In genomic region chr11:69368356-69369214, GRCm38 (mm10) we compare ENCODE assay signal across 8 mouse cellular contexts. TPM values are rescaled to one million over a fixed set of nuclear protein-coding genes. Genes with fewer than 3 reads are reported as not detected.
DNase-seq lines count a peak whose midpoint lies in the region; ATAC-seq and TF ChIP-seq lines count a peak whose summit lies in the region.

No protein-coding gene starts in this region.

- peak overlapping the region; percentile 85 for H3K27ac ChIP-seq in heart, adult 2 months
- H3K27ac ChIP-seq in kidney, adult 2 months (ENCODE audit: insufficient read depth, low read depth, low read length), result peak overlapping the region; percentile 94
- peak overlapping the region; percentile 100 for H3K27ac ChIP-seq in lung, embryonic 14.5 days (ENCODE audit: low read depth)

- H3K4me2 ChIP-seq in lung, embryonic 14.5 days, result peak overlapping the region; percentile 97

- H3K9me3 ChIP-seq in lung, embryonic 14.5 days (ENCODE audit: low read depth, low read length), result no peaks in the 10 kb centered on the region

- no peaks in the 10 kb centered on the region for H3K36me3 ChIP-seq in heart, adult 2 months (ENCODE audit: control insufficient read depth, insufficient read depth, low read length)
- no peaks in the 10 kb centered on the region for H3K36me3 ChIP-seq in kidney, adult 2 months (ENCODE audit: control insufficient read depth, insufficient read depth, low read length)
- H3K36me3 ChIP-seq in lung, embryonic 14.5 days (ENCODE audit: insufficient read depth), result peaks cover 17% of the 10 kb centered on the region

- no peaks in the 10 kb centered on the region for H3K27me3 ChIP-seq in heart, adult 2 months (ENCODE audit: control insufficient read depth, insufficient read depth, low read length)
- no peaks in the 10 kb centered on the region for H3K27me3 ChIP-seq in kidney, adult 2 months (replicated peaks; ENCODE audit: control insufficient read depth, insufficient read depth, low read length)
- no peaks in the 10 kb centered on the region for H3K27me3 ChIP-seq in lung, embryonic 14.5 days (ENCODE audit: insufficient read depth, low read length)

- no peak for ATAC-seq in lung, embryonic 14.5 days (ENCODE audit: insufficient read depth)
- ATAC-seq in activated CD4-positive, CD25-positive, alpha-beta regulatory T cell, adult 4 months, result no peak

- peak overlapping the region; percentile 95 for H3K9ac ChIP-seq in heart, adult 2 months (ENCODE audit: low read depth, low read length)
- H3K9ac ChIP-seq in lung, embryonic 14.5 days, result peak overlapping the region; percentile 99

- H3K79me2 ChIP-seq in heart, adult 2 months (replicated peaks; ENCODE audit: control insufficient read depth, insufficient read depth, low read length), result no peaks in the 10 kb centered on the region

- peak overlapping the region; percentile 84 for H3K4me3 ChIP-seq in heart, adult 2 months
- H3K4me3 ChIP-seq in kidney, adult 2 months (ENCODE audit: insufficient read depth, low read depth, low read length), result peak overlapping the region; percentile 66
- peak overlapping the region; percentile 95 for H3K4me3 ChIP-seq in lung, embryonic 14.5 days (ENCODE audit: low read depth, low read length)

- TF ChIP-seq EP300 in heart, adult 2 months (IDR thresholded peaks at IDR 0.05; ENCODE audit: insufficient read depth, low read depth, low read length), result no peak

- peaks cover 21% of the 10 kb centered on the region for H3K4me1 ChIP-seq in heart, adult 2 months (ENCODE audit: control insufficient read depth, insufficient read depth, low read length)
- H3K4me1 ChIP-seq in kidney, adult 2 months (ENCODE audit: control insufficient read depth, insufficient read depth, low read length), result peaks cover 25% of the 10 kb centered on the region
- peaks cover 42% of the 10 kb centered on the region for H3K4me1 ChIP-seq in lung, embryonic 14.5 days (ENCODE audit: insufficient read depth)

- WGBS in heart, adult 2 months, result under 1% methylated on average over 77 of the region's 106 CpGs
- WGBS in kidney, adult 2 months, result 1% methylated on average over 84 of the region's 106 CpGs
- under 1% methylated on average over 74 of the region's 106 CpGs for WGBS in lung, embryonic 14.5 days

- TF ChIP-seq POLR2A in heart, adult 2 months (IDR thresholded peaks at IDR 0.05; ENCODE audit: insufficient read depth, low read depth, low read length), result no peak
- TF ChIP-seq POLR2A in kidney, adult 2 months (IDR thresholded peaks at IDR 0.05; ENCODE audit: low read depth, low read length), result no peak

- TF ChIP-seq CTCF in heart, adult 2 months (IDR thresholded peaks at IDR 0.05), result no peak
- TF ChIP-seq CTCF in kidney, adult 2 months (conservative IDR thresholded peaks at IDR 0.05; ENCODE audit: insufficient read depth, insufficient read length, low read depth, low read length), result no peak
- no peak for TF ChIP-seq CTCF in lung, embryonic 14.5 days (IDR thresholded peaks at IDR 0.05; ENCODE audit: low read depth)

- intact Hi-C loops in heart, adult 2 months (cut with DNase I), result no loop called here

- DNase-seq in urinary bladder, adult 2 months (ENCODE audit: low spot score), result peak; percentile 58
- DNase-seq in urinary bladder, postnatal 10 days (ENCODE audit: low spot score), result no peak
- DNase-seq in cerebellum, adult 9-11 months, result peak; percentile 73
- DNase-seq in heart, adult 2 months, result peak; percentile 67 to 72
- peak; percentile 55 for DNase-seq in kidney, adult 2 months
- peak; percentile 72 for DNase-seq in lung, embryonic 14.5 days
- peak; percentile 72 for DNase-seq in retina, postnatal 1 day

RNA-seq across cellular contexts. Expression of gene Chd3, which starts 0.6 kb away (rescaled TPM):
- polyA plus RNA-seq in urinary bladder, adult 2 months (2012; rRNA removed), result 85.5 and 132 TPM in 2 replicates
- total RNA-seq in heart, adult 2 months (2021), result 10 to 100 TPM; 18.3 to 20.2 TPM
- 20.3 and 22.2 TPM in 2 replicates for polyA plus RNA-seq in heart, adult 2 months (2012; rRNA removed)
- 168 and 175 TPM in 2 replicates for polyA plus RNA-seq in kidney, adult 2 months (2012; rRNA removed)
- polyA plus RNA-seq in lung, embryonic 14.5 days (2014; fragmentation: Nextera tagmentation; extraction: Ambion mirVana), result 57.3 and 59.9 TPM in 2 replicates
- 10 to 100 TPM; 58.7 to 62.7 TPM for polyA plus RNA-seq in activated CD4-positive, CD25-positive, alpha-beta regulatory T cell, adult 4 months (2017; shearing (Covaris generic))

RNA-seq across cellular contexts. Expression of gene Naa38, which starts 26.7 kb away (rescaled TPM):
- 143 and 188 TPM in 2 replicates for polyA plus RNA-seq in urinary bladder, adult 2 months (2012; rRNA removed)
- total RNA-seq in heart, adult 2 months (2021), result 100 to 1,000 TPM; 102 to 113 TPM
- 128 and 145 TPM in 2 replicates for polyA plus RNA-seq in heart, adult 2 months (2012; rRNA removed)
- polyA plus RNA-seq in kidney, adult 2 months (2012; rRNA removed), result 251 and 317 TPM in 2 replicates
- polyA plus RNA-seq in lung, embryonic 14.5 days (2014; fragmentation: Nextera tagmentation; extraction: Ambion mirVana), result 169 and 173 TPM in 2 replicates
- 100 to 1,000 TPM; 146 TPM for polyA plus RNA-seq in activated CD4-positive, CD25-positive, alpha-beta regulatory T cell, adult 4 months (2017; shearing (Covaris generic))

RNA-seq across cellular contexts. Expression of gene Cyb5d1, which starts 26.8 kb away (rescaled TPM):
- polyA plus RNA-seq in urinary bladder, adult 2 months (2012; rRNA removed), result 43.0 and 48.0 TPM in 2 replicates
- 10 to 100 TPM; 27.9 to 32.1 TPM for total RNA-seq in heart, adult 2 months (2021)
- 19.9 and 29.8 TPM in 2 replicates for polyA plus RNA-seq in heart, adult 2 months (2012; rRNA removed)
- 26.6 and 27.9 TPM in 2 replicates for polyA plus RNA-seq in kidney, adult 2 months (2012; rRNA removed)
- polyA plus RNA-seq in lung, embryonic 14.5 days (2014; fragmentation: Nextera tagmentation; extraction: Ambion mirVana), result 26.8 and 27.2 TPM in 2 replicates
- 10 to 100 TPM in 1 of 2 experiments, 1 to 10 TPM in 1; 9.4 to 17.9 TPM for polyA plus RNA-seq in activated CD4-positive, CD25-positive, alpha-beta regulatory T cell, adult 4 months (2017; shearing (Covaris generic))

RNA-seq across cellular contexts. Expression of gene Rnf227, which starts 28.3 kb away (rescaled TPM):
- polyA plus RNA-seq in urinary bladder, adult 2 months (2012; rRNA removed), result 3.0 and 4.2 TPM in 2 replicates
- total RNA-seq in heart, adult 2 months (2021), result under 1 TPM; 0.31 to 0.36 TPM
- polyA plus RNA-seq in heart, adult 2 months (2012; rRNA removed), result 0.51 and 0.82 TPM in 2 replicates
- polyA plus RNA-seq in kidney, adult 2 months (2012; rRNA removed), result 1.5 and 2.1 TPM in 2 replicates
- 15.2 TPM in 2 replicates for polyA plus RNA-seq in lung, embryonic 14.5 days (2014; fragmentation: Nextera tagmentation; extraction: Ambion mirVana)
- polyA plus RNA-seq in activated CD4-positive, CD25-positive, alpha-beta regulatory T cell, adult 4 months (2017; shearing (Covaris generic)), result 1 to 10 TPM; 2.4 to 3.4 TPM

RNA-seq across cellular contexts. Expression of gene Tmem88, which starts 29.4 kb away (rescaled TPM):
- 11.5 and 11.6 TPM in 2 replicates for polyA plus RNA-seq in urinary bladder, adult 2 months (2012; rRNA removed)
- 10 to 100 TPM; 20.4 to 21.4 TPM for total RNA-seq in heart, adult 2 months (2021)
- polyA plus RNA-seq in heart, adult 2 months (2012; rRNA removed), result 61.4 and 66.4 TPM in 2 replicates
- polyA plus RNA-seq in kidney, adult 2 months (2012; rRNA removed), result 25.4 and 25.8 TPM in 2 replicates
- polyA plus RNA-seq in lung, embryonic 14.5 days (2014; fragmentation: Nextera tagmentation; extraction: Ambion mirVana), result 37.5 and 39.1 TPM in 2 replicates
- polyA plus RNA-seq in activated CD4-positive, CD25-positive, alpha-beta regulatory T cell, adult 4 months (2017; shearing (Covaris generic)), result under 1 TPM; 0.22 to 0.51 TPM
